Mouse (Mus musculus): Measurements from ENCODE around the gene Usp48.

DNA sequence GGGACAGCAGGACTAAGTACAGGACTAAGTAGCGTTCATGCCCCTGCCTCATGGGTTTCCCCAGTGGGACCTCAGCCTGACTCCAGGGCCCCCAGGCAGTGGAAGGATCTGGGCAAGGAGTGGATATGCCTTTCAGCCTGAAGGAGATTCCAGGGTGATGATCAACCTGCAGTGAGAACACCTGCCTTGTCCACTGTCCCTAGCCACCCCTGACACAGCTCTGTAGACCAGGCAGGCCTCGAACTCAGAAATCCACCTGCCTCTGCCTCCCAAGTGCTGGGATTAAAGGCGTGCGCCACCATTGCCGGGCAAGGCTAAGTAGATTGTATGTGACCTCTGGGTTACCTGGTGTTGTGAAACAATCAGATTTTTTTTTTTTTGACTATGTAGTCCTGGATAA lies 72.2 kb downstream of the Usp48 start:
- no peak for TF ChIP-seq POLR2A (IDR thresholded peaks at IDR 0.05; ENCODE audit: low read depth, low read length)
- TF ChIP-seq CTCF (IDR thresholded peaks at IDR 0.05; ENCODE audit: extremely low read depth, insufficient read length, insufficient replicate concordance, low read depth, low read length): no peak

Data from small intestine, adult 2 months (tissue).